8 mouse cellular contexts compared by ENCODE assay signal in genomic region chrX:158921838-158922450, GRCm38 (mm10).
A peak's percentile ranks its signal among the peaks of the same experiment; 100 is the strongest.
DNase-seq lines count a peak whose midpoint lies in the region; ATAC-seq and TF ChIP-seq lines count a peak whose summit lies in the region.

No protein-coding gene starts in this region.

- peak overlapping the region; percentile 23 for H3K4me3 ChIP-seq in cerebellum, adult 2 months (replicated peaks; ENCODE audit: insufficient read depth, low read depth, low read length)
- no peak overlapping the region for H3K4me3 ChIP-seq in hindbrain, embryonic 15.5 days
- H3K4me3 ChIP-seq in midbrain, embryonic 11.5 days (ENCODE audit: low read depth, low read length): no peak overlapping the region

- intact Hi-C loops in left cerebral cortex, postnatal 10 days (cut with DNase I): loop anchor here (2.0 to 10.0 kb wide), 3 partner anchors 879 to 1189 kb away; partner anchors contain the start of gene Cnksr2

- H3K27me3 ChIP-seq in cerebellum, adult 2 months (ENCODE audit: control insufficient read depth, insufficient read depth, low read length): no peaks in the 10 kb centered on the region
- H3K27me3 ChIP-seq in hindbrain, embryonic 15.5 days: no peaks in the 10 kb centered on the region
- no peaks in the 10 kb centered on the region; the same call in none of the 2 replicates for H3K27me3 ChIP-seq in midbrain, embryonic 11.5 days (ENCODE audit: control insufficient read depth, insufficient read depth, low read length)

- peak overlapping the region; percentile 42 for H3K4me2 ChIP-seq in hindbrain, embryonic 15.5 days
- no peak overlapping the region for H3K4me2 ChIP-seq in midbrain, embryonic 11.5 days

- no peak overlapping the region for H3K9ac ChIP-seq in hindbrain, embryonic 15.5 days
- no peak overlapping the region for H3K9ac ChIP-seq in midbrain, embryonic 11.5 days (ENCODE audit: low read length)

- TF ChIP-seq POLR2A in cerebellum, adult 2 months (IDR thresholded peaks at IDR 0.05; ENCODE audit: borderline replicate concordance, insufficient read depth, low read length): no peak

- peak; percentile 45; the same call in 1 of the 2 replicates for TF ChIP-seq CTCF in cerebellum, adult 2 months (IDR thresholded peaks at IDR 0.05; ENCODE audit: borderline replicate concordance, insufficient read depth, low read depth, low read length)

- H3K36me3 ChIP-seq in hindbrain, embryonic 15.5 days: no peaks in the 10 kb centered on the region
- no peaks in the 10 kb centered on the region for H3K36me3 ChIP-seq in midbrain, embryonic 11.5 days (ENCODE audit: control insufficient read depth, insufficient read depth, low read length)

- no peaks in the 10 kb centered on the region for H3K9me3 ChIP-seq in hindbrain, embryonic 15.5 days
- H3K9me3 ChIP-seq in midbrain, embryonic 11.5 days (ENCODE audit: control insufficient read depth, low read length): no peaks in the 10 kb centered on the region

- peak overlapping the region; percentile 91; the same call in 1 of the 2 replicates for H3K27ac ChIP-seq in cerebellum, adult 2 months (ENCODE audit: insufficient read depth, low read length)
- no peak overlapping the region for H3K27ac ChIP-seq in hindbrain, embryonic 15.5 days (replicated peaks)
- H3K27ac ChIP-seq in midbrain, embryonic 11.5 days (ENCODE audit: low read depth, low read length): no peak overlapping the region

- peak; percentile 56 to 87 for DNase-seq in adrenal gland, adult (ENCODE audit: inconsistent age in 2 of 2, low spot score in 1 of 2)
- peak; percentile 83 to 86 for DNase-seq in cerebellum, adult 2 months
- peak; percentile 63 for DNase-seq in forelimb bud, embryonic 11.5 days (ENCODE audit: low read depth, low spot score)
- peak; percentile 63 to 78 for DNase-seq in left cerebral cortex, postnatal 10 days (ENCODE audit: extremely low spot score in 1 of 2, low spot score in 2 of 2)
- DNase-seq in midbrain, embryonic 11.5 days (ENCODE audit: low spot score, missing footprints): peak; percentile 96
- DNase-seq in spleen, adult 12 weeks (ENCODE audit: low spot score): peak; percentile 8

- no peak for ATAC-seq in hindbrain, embryonic 15.5 days (ENCODE audit: low FRiP score, low read depth)
- no peak for ATAC-seq in midbrain, embryonic 11.5 days (ENCODE audit: low FRiP score)
- no peak for ATAC-seq in erythroid progenitor cell, adult 5-6 weeks (replicated peaks; ENCODE audit: low FRiP score, poor library complexity, severe bottlenecking)

- H3K4me1 ChIP-seq in cerebellum, adult 2 months (ENCODE audit: control insufficient read depth, insufficient read depth, low read length): peaks cover 7% of the 10 kb centered on the region; the same call in 1 of the 2 replicates
- H3K4me1 ChIP-seq in hindbrain, embryonic 15.5 days (replicated peaks): 0 out of 2 replicates have a peak, but pooled peaks cover 3% of the 10 kb centered on the region
- H3K4me1 ChIP-seq in midbrain, embryonic 11.5 days (ENCODE audit: control insufficient read depth, insufficient read depth, low read length): no peaks in the 10 kb centered on the region; the same call in 1 of the 2 replicates

- WGBS in cerebellum, adult 2 months: 8% methylated on average over 14 of the region's 14 CpGs
- WGBS in hindbrain, embryonic 15.5 days: 25% methylated on average over 14 of the region's 14 CpGs
- 24% methylated on average over 14 of the region's 14 CpGs for WGBS in midbrain, embryonic 11.5 days

Comparison
In these comparisons a context has a peak if more than half of its experiments do, and no peak if none do; other contexts are left out.
1. DNase-seq: peak in every context shown above with its lines; median percentile 96 in midbrain, embryonic 11.5 days; 84 in cerebellum, adult 2 months; 72 in adrenal gland, adult; 70 in left cerebral cortex, postnatal 10 days; 63 in forelimb bud, embryonic 11.5 days; 8 in spleen, adult 12 weeks.